Mouse (Mus musculus) ES-E14 (cell line): ENCODE measurements around the gene Cwc22.

Experiments
- CHD2 ChIP-seq: IDR thresholded peaks from 2 replicates; pipeline ENCODE4 v1.6.1; 2014; ENCODE audit warnings: mild to moderate bottlenecking, low read depth, low read length, inconsistent platforms
- HCFC1 ChIP-seq: IDR thresholded peaks from 2 replicates; pipeline ENCODE4 v1.6.1; 2012; ENCODE audit warnings: low read length, inconsistent platforms, borderline replicate concordance; ENCODE audit not compliant: insufficient read depth
- MAFK ChIP-seq: IDR thresholded peaks from 2 replicates; pipeline ENCODE4 v1.6.1; 2014; ENCODE audit warnings: mild to moderate bottlenecking, low read depth, low read length, inconsistent platforms; ENCODE audit not compliant: insufficient read depth
- ZNF384 ChIP-seq: IDR thresholded peaks from 2 replicates; pipeline ENCODE4 v1.6.1; 2012; ENCODE audit warnings: low read depth, low read length, inconsistent platforms

DNA sequence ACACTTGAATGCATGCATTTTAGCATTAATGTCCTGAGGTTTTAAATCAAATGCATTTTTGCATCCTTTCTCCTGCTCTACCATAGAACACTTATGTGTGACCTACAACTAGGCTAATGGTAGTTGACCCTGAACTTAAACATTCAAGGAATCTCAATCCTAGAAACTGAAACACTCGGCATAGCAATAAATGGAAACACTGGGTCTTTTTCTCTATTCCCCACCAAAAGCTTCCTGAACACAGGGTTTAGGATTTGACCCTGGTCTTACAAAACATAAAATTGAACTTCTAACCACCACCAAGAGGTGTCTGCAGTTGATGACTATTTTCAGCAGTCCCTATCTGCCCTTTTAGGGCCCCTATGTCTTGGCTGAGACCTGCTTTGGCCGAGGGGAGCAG, 57.3 kb downstream of the Cwc22 start:
- TF ChIP-seq ZNF384: no peak
- no peak for TF ChIP-seq MAFK
- TF ChIP-seq CHD2: no peak
- no peak for TF ChIP-seq HCFC1
